Mouse (Mus musculus): ENCODE measurements at regions not wholly inside any gene's neighbourhood (a gene's known extent, or its start where the extent isn't known, plus 50 kb on each side); places are given as distances from the start of the nearest gene placed in this dataset.

DNA sequence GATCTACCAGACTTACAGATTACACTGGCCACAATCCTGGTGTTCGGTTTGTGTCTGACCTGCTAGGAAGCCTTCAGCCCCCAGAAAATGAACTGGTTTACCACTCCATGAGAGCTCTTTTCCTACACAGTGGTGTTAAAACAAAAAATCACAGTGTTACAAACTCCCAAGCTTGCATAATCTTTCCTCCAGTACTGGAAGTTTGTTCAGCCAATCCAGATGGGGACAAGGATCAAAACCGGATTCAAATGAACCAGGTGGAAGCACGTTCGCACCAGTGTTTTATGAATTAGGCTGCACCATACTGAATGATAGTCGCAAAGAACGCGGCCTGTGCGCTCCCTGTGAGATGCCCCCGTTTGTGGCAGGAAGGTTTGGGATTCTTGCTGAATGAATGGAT lies 63.4 kb upstream of the Cited2 start:
- WGBS = 93% methylated on average over 9 of the region's 9 CpGs
- Histone ChIP-seq H3K27me3 (ENCODE audit: control insufficient read depth, insufficient read depth, low read length) (no peaks in the 10 kb centered on the region), H3K9ac (ENCODE audit: low read length) (no peak overlapping the region), H3K9me3 (ENCODE audit: control insufficient read depth, low read length) (no peaks in the 10 kb centered on the region), H3K27ac (ENCODE audit: low read depth, low read length) (no peak overlapping the region), H3K36me3 (ENCODE audit: control insufficient read depth, insufficient read depth, low read length) (no peaks in the 10 kb centered on the region), H3K4me2 (ENCODE audit: low read depth) (no peak overlapping the region), H3K4me1 (ENCODE audit: control insufficient read depth, insufficient read depth, low read length) (peaks cover 3% of the 10 kb centered on the region; the same call in 1 of the 2 replicates), H3K4me3 (ENCODE audit: low read depth, low read length) (no peak overlapping the region)
- ATAC-seq (ENCODE audit: insufficient read depth, low FRiP score, low TSS enrichment) (no peak), DNase-seq (ENCODE audit: low spot score) (no peak)

DNA sequence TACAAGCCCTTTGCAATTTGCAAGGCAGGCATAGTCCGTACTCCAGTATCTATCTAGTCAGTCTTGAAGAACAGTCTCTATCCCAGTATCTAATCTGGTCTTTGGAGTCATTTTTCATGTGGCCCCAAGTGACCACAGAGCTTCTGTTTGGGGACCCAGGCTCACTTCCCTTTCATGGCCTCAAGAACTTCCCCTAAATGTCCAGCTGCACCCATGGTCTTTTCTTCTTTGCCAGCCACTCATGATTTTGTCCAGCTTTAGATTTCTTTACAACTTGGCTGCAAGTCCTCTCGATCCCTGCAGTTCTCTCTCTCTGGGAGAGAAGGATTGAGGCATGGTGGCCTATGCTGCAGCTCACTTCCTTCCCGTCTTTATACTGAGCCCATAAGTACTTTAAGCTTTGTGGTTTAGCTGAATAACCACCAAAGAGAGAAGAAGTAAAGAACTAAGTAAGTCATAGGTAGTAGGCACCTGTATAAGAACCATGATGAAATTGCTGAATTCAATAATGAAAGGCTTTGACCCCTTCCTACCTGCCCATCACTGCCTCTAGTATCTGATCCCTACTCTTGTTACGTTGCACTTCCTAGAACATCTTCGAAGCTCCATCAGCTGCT lies 62.1 kb upstream of the Cited2 start:
- no peak for DNase-seq (ENCODE audit: low spot score)
- Histone ChIP-seq H3K4me1 (ENCODE audit: control insufficient read depth, insufficient read depth, low read length) (no peaks in the 10 kb centered on the region; the same call in 1 of the 2 replicates), H3K27me3 (ENCODE audit: control insufficient read depth, insufficient read depth, low read length) (no peaks in the 10 kb centered on the region), H3K9me3 (ENCODE audit: control insufficient read depth, low read length) (no peaks in the 10 kb centered on the region), H3K4me3 (ENCODE audit: low read depth, low read length) (no peak overlapping the region), H3K27ac (ENCODE audit: low read depth, low read length) (no peak overlapping the region), H3K4me2 (ENCODE audit: low read depth) (no peak overlapping the region), H3K36me3 (ENCODE audit: control insufficient read depth, insufficient read depth, low read length) (no peaks in the 10 kb centered on the region), H3K9ac (ENCODE audit: low read length) (no peak overlapping the region)
- no peak for ATAC-seq (ENCODE audit: insufficient read depth, low FRiP score, low TSS enrichment)
- WGBS = 93% methylated on average over 5 of the region's 5 CpGs

GRCm38 (mm10) chr10:17666089-17666488 lies 56.9 kb upstream of the Cited2 start:
- no peak for DNase-seq (ENCODE audit: low spot score)
- H3K27me3 ChIP-seq (ENCODE audit: control insufficient read depth, insufficient read depth, low read length) = no peaks in the 10 kb centered on the region
- no peak overlapping the region for H3K27ac ChIP-seq (ENCODE audit: low read depth, low read length)
- 82% methylated on average over 3 of the region's 3 CpGs for WGBS
- H3K4me3 ChIP-seq (ENCODE audit: low read depth, low read length) = no peak overlapping the region
- H3K9ac ChIP-seq (ENCODE audit: low read length) = no peak overlapping the region
- H3K4me2 ChIP-seq (ENCODE audit: low read depth) = no peak overlapping the region
- H3K4me1 ChIP-seq (ENCODE audit: control insufficient read depth, insufficient read depth, low read length) = no peaks in the 10 kb centered on the region
- H3K36me3 ChIP-seq (ENCODE audit: control insufficient read depth, insufficient read depth, low read length) = no peaks in the 10 kb centered on the region
- no peaks in the 10 kb centered on the region for H3K9me3 ChIP-seq (ENCODE audit: control insufficient read depth, low read length)
- no peak for ATAC-seq (ENCODE audit: insufficient read depth, low FRiP score, low TSS enrichment)

DNA sequence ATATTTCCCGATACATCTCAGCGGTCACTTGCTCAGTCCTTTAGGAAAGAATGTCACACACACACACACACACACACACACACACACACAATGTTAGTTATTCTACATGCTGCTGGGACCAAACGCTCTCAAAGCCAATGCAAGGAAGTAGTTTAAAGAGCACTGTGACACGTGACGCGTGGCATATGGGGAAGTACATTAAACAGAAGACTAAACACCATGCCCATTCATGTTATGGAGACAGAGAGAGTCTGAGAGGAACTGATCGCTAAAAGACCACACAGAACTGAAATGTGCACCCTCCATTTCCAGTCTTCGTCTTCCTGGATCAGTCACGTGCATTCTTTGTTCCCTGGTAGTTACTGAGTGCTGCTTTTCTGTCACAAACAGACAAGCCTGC lies 53.6 kb upstream of the Cited2 start:
- Histone ChIP-seq H3K4me2 (ENCODE audit: low read depth) (no peak overlapping the region), H3K27ac (ENCODE audit: low read depth, low read length) (no peak overlapping the region), H3K36me3 (ENCODE audit: control insufficient read depth, insufficient read depth, low read length) (no peaks in the 10 kb centered on the region), H3K4me1 (ENCODE audit: control insufficient read depth, insufficient read depth, low read length) (no peaks in the 10 kb centered on the region), H3K9me3 (ENCODE audit: control insufficient read depth, low read length) (no peaks in the 10 kb centered on the region), H3K4me3 (ENCODE audit: low read depth, low read length) (no peak overlapping the region), H3K27me3 (ENCODE audit: control insufficient read depth, insufficient read depth, low read length) (no peaks in the 10 kb centered on the region), H3K9ac (ENCODE audit: low read length) (no peak overlapping the region)
- no peak for ATAC-seq (ENCODE audit: insufficient read depth, low FRiP score, low TSS enrichment)
- 96% methylated on average over 9 of the region's 9 CpGs for WGBS
- no peak for DNase-seq (ENCODE audit: low spot score)
